Mouse (Mus musculus) liver, embryonic 16.5 days (tissue): Measurements from ENCODE around the gene Btnl10. TPM values are rescaled to one million over a fixed set of nuclear protein-coding genes. Genes with fewer than 3 reads are reported as not detected.
"Not testable (repeated sequence)": the region's sequence is repeated elsewhere in the genome, so short reads cannot be mapped to it uniquely, and the experiment has no call there.

Experiments used
- ATAC-seq: fragments of 200-750 bp; cut with Nextera tagmentation; 2 replicates; pipeline ENCODE4 v1.8.0; 2017; ENCODE audit warnings: low read depth, mild to moderate bottlenecking, moderate number of reproducible peaks, moderate library complexity
- H3K27ac ChIP-seq: fragments of 300-500 bp; sonication (generic); 2 replicates; pipeline ENCODE4 v1.5.1; 2014; ENCODE audit warnings: mild to moderate bottlenecking, low read length
- H3K27me3 ChIP-seq: fragments of 300-500 bp; sonication (generic); 2 replicates; pipeline ENCODE4 v1.6.1; 2014; ENCODE audit warnings: low read depth, low read length, mixed read lengths; ENCODE audit not compliant: control insufficient read depth, insufficient read depth
- H3K36me3 ChIP-seq: fragments of 300-500 bp; sonication (generic); 2 replicates; pipeline ENCODE4 v1.6.1; 2014; ENCODE audit warnings: mild to moderate bottlenecking; ENCODE audit not compliant: control insufficient read depth, insufficient read depth
- H3K4me1 ChIP-seq: fragments of 300-500 bp; sonication (generic); 2 replicates; pipeline ENCODE4 v1.6.1; 2014; ENCODE audit warnings: low read depth, low read length, mixed read lengths; ENCODE audit not compliant: control insufficient read depth
- H3K4me2 ChIP-seq: fragments of 300-500 bp; sonication (generic); 2 replicates; pipeline ENCODE4 v1.6.1; 2014; ENCODE audit warnings: low read depth, low read length, mixed read lengths
- H3K4me3 ChIP-seq: fragments of 300-500 bp; sonication (generic); 2 replicates; pipeline ENCODE4 v1.5.1; 2014; ENCODE audit warnings: low read depth, mild to moderate bottlenecking, low read length
- H3K9ac ChIP-seq: fragments of 300-500 bp; sonication (generic); 2 replicates; pipeline ENCODE4 v1.6.1; 2014; ENCODE audit warnings: low read depth, low read length
- H3K9me3 ChIP-seq: fragments of 300-500 bp; sonication (generic); replicated peaks from 2 replicates; pipeline ENCODE4 v1.6.1; 2016; ENCODE audit warnings: low read length; ENCODE audit not compliant: control insufficient read depth
- WGBS: fragments of 180-500 bp; shearing (Covaris S2); extraction: QIAGEN DNeasy Blood & Tissue Kit; methylation state at CpG from one replicate; pipeline ENCODE4 v1.1.7; 2014; ENCODE audit not compliant: insufficient replicate concordance; 5-methylcytosine and 5-hydroxymethylcytosine counted together
- polyA plus RNA-seq: library from polyadenylated mRNA; unstranded; fragments of >200 nt; fragmentation: Nextera tagmentation; extraction: Ambion mirVana; gene quantifications from 2 replicates; pipeline ENCODE4 v1.2.1, GENCODE M21; 2015

The Btnl10 gene
- polyA plus RNA-seq, 1 experiment from 2014 or later: 14.1 TPM

DNA sequence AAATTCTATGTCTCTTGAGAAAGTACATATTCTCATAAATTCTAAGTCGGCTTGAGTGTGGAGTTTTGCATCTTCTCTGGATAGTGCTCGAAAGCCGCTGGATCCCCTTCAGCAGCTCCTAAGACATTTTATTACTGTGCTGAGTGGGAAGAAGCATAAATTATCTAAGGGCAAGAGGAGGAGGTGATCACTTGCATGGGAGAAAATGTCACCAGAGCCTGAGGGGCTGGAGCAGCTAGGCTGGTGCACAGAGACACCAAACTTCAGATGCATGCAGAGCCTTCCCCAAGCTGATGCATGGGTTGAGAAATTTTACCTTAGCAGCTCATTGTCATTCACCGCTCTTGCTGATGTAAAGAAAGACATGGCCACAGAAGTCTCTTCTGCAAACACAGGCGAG, 26.4 kb downstream of the Btnl10 start:
- H3K4me3 ChIP-seq: no peak overlapping the region
- H3K27ac ChIP-seq: no peak overlapping the region
- no peaks in the 10 kb centered on the region for H3K36me3 ChIP-seq
- H3K27me3 ChIP-seq: peaks cover 24% of the 10 kb centered on the region
- ATAC-seq: no peak
- no peak overlapping the region for H3K4me2 ChIP-seq
- no peaks in the 10 kb centered on the region for H3K9me3 ChIP-seq
- peaks cover 14% of the 10 kb centered on the region for H3K4me1 ChIP-seq
- no peak overlapping the region for H3K9ac ChIP-seq
- 70% methylated on average over 5 of the region's 5 CpGs for WGBS

DNA sequence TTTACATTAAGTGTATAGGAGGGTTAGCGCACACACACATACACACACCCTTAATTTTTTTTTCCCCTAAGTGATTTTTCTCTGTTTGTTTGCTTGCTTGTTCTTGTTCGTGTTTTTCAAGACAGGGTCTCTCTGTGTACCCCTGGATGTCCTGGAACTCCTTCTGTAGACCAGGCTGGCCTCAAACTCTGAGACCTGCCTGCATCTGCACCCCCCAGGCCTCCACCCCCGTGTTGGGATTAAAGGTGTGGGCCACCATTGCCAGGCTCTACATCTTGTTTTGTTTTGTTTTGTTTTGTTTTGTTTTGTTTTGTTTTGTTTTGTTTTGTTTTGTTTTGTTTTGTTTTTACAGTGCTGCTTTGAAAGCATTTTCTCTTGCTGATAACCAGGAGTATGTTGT, 29.6 kb downstream of the Btnl10 start:
- no peak overlapping the region for H3K9ac ChIP-seq
- no peak overlapping the region for H3K4me2 ChIP-seq
- ATAC-seq: no peak
- no peaks in the 10 kb centered on the region for H3K36me3 ChIP-seq
- 57% methylated on average over 3 of the region's 3 CpGs for WGBS
- no peak overlapping the region for H3K27ac ChIP-seq
- no peaks in the 10 kb centered on the region for H3K9me3 ChIP-seq
- peaks cover 16% of the 10 kb centered on the region for H3K4me1 ChIP-seq
- H3K27me3 ChIP-seq: peaks cover 49% of the 10 kb centered on the region
- no peak overlapping the region for H3K4me3 ChIP-seq

DNA sequence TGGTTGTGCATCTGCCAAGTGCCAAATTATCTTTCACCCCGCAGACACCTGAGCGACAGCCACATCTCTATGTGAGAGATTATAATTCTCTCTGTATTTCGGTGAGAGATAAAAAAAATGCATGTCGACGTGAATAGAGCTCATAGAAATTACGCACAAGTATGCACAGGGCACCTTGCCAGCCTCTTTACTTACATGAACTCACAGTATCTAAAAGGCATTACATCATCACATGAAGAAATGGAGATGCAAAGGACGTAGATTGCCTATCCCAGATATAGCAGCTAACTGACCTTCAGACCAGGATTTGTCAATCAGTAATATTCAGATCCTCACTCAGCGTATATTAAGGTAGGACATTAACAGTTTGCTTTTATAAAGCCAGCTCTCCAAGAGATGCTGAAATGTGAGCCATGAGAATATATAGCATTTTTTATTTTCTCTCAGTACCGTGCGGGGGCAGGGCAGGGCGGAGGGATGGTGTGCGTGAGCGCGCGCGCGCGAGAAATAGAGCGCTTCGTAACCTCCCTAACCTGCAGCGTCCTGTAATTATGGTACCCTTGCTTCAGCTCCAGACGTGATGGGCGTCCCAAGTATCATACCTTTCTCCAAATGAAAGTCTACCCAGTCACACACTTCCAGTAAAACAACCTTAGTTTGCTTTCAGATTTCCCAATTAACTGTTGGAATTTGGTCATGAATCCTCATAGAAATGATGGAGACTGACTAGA, 30.3 kb downstream of the Btnl10 start:
- peak overlapping the region; percentile 59 for H3K4me3 ChIP-seq
- peak; percentile 45; the same call in 1 of the 2 replicates for ATAC-seq
- peaks cover 49% of the 10 kb centered on the region for H3K27me3 ChIP-seq
- H3K9ac ChIP-seq: peak overlapping the region; percentile 46
- H3K36me3 ChIP-seq: no peaks in the 10 kb centered on the region
- 16% methylated on average over 23 of the region's 23 CpGs for WGBS
- H3K9me3 ChIP-seq: no peaks in the 10 kb centered on the region
- H3K4me1 ChIP-seq: peaks cover 18% of the 10 kb centered on the region
- H3K4me2 ChIP-seq: peak overlapping the region; percentile 70
- peak overlapping the region; percentile 49 for H3K27ac ChIP-seq

DNA sequence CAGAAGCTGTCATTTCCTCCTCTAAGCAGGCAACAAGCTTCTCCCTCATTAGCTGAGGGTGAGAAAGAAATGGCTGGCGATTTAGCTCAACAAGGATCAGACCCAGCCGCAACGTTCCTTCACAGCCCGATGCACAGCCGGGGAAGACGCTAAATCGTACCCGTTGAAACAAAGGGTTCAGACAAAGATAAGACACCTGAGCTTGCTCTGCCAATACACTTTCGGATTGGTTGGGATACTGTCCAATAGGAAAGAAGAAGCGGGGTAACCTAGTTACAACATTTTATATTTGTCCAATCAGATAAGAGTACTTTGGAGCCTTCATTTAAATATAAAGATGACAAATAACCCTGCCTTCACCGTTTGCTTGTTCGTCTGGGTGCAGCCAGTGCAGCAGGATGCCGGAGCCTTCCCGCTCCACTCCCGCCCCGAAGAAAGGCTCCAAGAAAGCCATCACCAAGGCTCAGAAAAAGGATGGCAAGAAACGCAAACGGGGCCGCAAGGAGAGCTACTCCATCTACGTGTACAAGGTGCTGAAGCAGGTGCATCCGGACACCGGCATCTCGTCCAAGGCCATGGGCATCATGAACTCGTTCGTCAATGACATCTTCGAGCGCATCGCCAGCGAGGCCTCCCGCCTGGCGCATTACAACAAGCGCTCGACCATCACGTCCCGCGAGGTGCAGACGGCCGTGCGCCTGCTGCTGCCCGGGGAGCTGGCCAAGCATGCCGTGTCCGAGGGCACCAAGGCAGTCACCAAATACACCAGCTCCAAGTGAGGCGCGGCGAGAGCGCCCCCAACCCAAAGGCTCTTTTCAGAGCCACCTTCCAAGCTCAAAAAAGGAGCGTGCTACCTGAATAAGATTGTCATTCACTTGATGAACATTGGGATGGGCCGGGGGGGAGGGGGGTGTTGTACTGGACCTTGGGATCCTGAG, 31.1 kb downstream of the Btnl10 start, which contains the start of gene Hist3h2ba:
TSS of gene Hist3h2ba (plus strand) at position 379 of the 938 bp plus-strand sequence.
- Histone ChIP-seq H3K9me3 (no peaks in the 10 kb centered on the region), H3K4me1 (peaks cover 27% of the 10 kb centered on the region), H3K9ac (peak within 1 kb of the TSS; percentile 60), H3K27ac (peak within 1 kb of the TSS; percentile 64), H3K4me2 (peak within 1 kb of the TSS; percentile 70), H3K27me3 (peaks cover 47% of the 10 kb centered on the region), H3K36me3 (no peaks in the 10 kb centered on the region), H3K4me3 (peak within 1 kb of the TSS; percentile 59)
- peak; percentile 83 for ATAC-seq
- under 1% methylated on average over 46 of the region's 48 CpGs for WGBS

DNA sequence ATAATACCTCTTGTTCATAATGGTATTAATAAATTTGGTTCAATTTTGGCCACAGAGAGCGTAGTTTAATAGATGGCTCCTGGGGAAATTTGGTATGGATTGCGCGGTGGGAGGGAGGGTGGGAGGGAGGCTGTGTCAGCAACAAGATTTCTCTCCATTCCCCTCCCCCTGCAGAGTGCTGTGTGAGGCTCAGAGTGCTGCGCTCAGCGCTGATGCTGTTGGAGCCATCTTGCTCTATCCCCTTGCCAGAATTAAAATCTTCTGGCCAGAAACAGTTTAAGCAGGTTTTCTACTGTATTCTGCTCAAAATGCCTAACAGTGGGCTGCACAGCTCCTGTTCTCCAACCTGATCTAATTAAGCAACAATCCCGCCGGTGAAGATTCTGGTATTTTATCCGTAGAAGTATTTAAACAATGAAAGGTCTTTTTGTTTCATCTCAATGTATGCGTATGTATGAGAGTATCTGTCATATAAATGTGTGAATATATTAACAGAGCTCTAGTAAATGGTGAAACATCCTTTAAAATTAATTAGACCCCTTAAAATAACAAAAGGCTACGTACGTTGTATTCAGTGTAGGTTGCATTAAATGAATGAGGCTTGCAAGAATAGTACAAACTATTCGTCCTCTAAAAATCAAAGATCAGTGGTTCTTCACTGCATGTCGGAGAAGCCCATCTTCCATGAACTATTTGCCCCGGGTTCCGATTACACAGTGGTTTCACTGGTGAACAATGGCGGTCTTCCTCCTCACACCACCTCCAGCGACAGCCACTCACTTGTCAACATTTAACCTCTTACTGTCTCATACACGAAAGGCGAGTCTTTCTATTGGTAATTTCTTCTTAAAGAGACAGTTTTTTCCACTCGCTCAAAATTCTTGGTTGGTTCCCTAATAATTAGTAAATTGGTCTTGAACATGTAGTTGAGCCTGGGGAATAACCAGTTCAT, 32.0 kb downstream of the Btnl10 start:
- Histone ChIP-seq H3K27ac (peak overlapping the region; percentile 64), H3K4me2 (peak overlapping the region; percentile 70), H3K9ac (peak overlapping the region; percentile 60), H3K36me3 (no peaks in the 10 kb centered on the region), H3K27me3 (peaks cover 43% of the 10 kb centered on the region), H3K4me3 (peak overlapping the region; percentile 59), H3K4me1 (peaks cover 27% of the 10 kb centered on the region), H3K9me3 (no peaks in the 10 kb centered on the region)
- ATAC-seq: no peak
- WGBS: 25% methylated on average over 20 of the region's 20 CpGs

DNA sequence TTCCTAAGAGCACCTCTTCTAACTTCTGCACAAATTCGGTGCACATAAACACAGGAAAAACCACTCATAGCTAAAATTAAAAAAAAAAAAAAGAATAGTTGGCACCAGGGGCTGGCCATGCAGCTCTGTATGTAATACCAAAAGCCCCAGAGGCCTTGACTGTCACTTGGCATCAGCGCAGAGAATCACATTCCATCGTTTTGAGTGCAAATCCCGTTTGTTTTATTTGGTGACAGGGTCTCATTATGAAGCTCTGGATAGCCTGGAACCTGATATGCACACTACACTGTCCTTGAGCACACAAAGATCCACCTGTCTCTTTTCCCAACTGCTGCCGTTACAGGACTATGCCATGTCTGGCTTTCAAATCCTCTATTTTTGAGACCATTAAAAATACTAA, 33.5 kb downstream of the Btnl10 start:
- WGBS: 76% methylated on average over 5 of the region's 5 CpGs

DNA sequence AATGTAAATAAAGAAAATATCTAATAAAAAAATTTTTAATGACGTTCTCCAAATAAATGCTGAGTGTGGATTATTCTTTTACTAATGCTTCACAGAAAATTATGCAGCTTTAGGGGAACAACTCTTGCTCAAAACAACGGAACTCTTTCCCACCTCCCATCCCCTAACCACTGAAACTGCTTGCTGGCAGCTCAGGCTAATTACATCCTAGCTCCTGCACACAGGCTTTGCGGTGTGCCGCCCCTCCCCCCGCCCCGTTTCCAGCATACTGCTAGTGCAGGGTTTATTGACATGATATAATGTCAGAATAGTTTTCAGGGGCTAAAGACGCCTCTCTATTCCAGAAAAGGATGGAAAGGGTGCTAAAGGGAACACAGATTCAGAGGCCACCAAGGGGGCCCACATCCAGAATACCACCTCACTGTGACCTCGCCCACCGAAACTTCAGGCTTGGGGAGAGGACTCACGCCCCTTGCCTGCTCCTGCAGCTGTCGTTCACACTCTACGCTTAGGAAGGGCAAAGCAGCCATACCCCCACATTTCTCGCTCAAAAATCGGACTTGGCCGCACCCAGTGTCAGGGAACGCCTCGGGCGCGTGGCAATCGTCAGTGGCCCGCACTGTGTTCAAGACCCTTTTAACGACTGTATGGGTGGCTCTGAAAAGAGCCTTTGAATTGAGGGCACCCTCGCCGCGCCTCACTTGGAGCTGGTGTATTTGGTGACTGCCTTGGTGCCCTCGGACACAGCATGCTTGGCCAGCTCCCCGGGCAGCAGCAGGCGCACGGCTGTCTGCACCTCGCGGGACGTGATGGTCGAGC, 35.9 kb downstream of the Btnl10 start:
- Histone ChIP-seq H3K27ac (peak overlapping the region; percentile 100), H3K9me3 (no peaks in the 10 kb centered on the region), H3K4me1 (peaks cover 35% of the 10 kb centered on the region), H3K36me3 (peaks cover 12% of the 10 kb centered on the region), H3K4me2 (peak overlapping the region; percentile 97), H3K9ac (peak overlapping the region; percentile 90), H3K27me3 (peaks cover 30% of the 10 kb centered on the region), H3K4me3 (peak overlapping the region; percentile 90)
- WGBS: 1% methylated on average over 33 of the region's 33 CpGs
- ATAC-seq: peak; percentile 33

More for the DNA sequence above, 33.5 kb downstream of the Btnl10 start:
- Histone ChIP-seq H3K4me3 (no peak overlapping the region), H3K9me3 (no peaks in the 10 kb centered on the region), H3K27ac (no peak overlapping the region), H3K4me1 (peaks cover 27% of the 10 kb centered on the region), H3K9ac (no peak overlapping the region), H3K36me3 (no peaks in the 10 kb centered on the region), H3K4me2 (no peak overlapping the region), H3K27me3 (peaks cover 40% of the 10 kb centered on the region)
- ATAC-seq: no peak

DNA sequence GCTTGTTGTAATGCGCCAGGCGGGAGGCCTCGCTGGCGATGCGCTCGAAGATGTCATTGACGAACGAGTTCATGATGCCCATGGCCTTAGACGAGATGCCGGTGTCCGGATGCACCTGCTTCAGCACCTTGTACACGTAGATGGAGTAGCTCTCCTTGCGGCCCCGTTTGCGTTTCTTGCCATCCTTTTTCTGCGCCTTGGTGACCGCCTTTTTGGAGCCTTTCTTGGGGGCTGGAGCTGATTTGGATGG, 36.4 kb downstream of the Btnl10 start:
- peaks cover 37% of the 10 kb centered on the region for H3K4me1 ChIP-seq
- H3K36me3 ChIP-seq: peaks cover 12% of the 10 kb centered on the region
- ATAC-seq, H3K9me3 ChIP-seq: not testable (repeated sequence)
- peak overlapping the region; percentile 90 for H3K9ac ChIP-seq
- under 1% methylated on average over 17 of the region's 17 CpGs for WGBS
- peak overlapping the region; percentile 100 for H3K27ac ChIP-seq
- H3K4me3 ChIP-seq: peak overlapping the region; percentile 90
- H3K27me3 ChIP-seq: peaks cover 26% of the 10 kb centered on the region
- H3K4me2 ChIP-seq: peak overlapping the region; percentile 97
